ENCODE assay signal across 11 mouse cellular contexts in the genomic region with DNA sequence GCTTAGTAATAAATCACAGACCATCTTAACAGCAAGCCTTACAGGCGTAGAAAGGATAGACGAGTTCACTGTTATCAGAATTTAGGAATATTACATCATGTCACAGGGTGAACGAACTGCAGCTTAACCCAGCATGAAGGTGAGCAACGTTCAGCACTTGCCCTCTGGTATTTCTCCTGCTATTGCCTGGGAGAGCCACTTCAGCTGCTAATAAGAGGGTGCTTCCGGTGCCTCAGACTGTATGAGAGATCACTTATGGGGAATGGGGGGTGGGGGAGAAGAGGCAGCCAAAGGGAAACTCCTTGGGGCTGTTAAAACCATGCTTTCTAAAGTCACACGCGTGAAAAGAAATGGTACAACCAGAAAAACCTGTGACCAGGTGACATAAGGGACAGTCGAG.
A peak's percentile ranks its signal among the peaks of the same experiment; 100 is the strongest.
DNase-seq lines count a peak whose midpoint lies in the region; ATAC-seq lines count a peak whose summit lies in the region.
"Had no signal": no experiment of that assay in that cellular context is flagged by ENCODE, and none has a peak within 500 bp of the region (broad histone marks: within the 10 kb centered on the region; RNA-seq: fewer than 3 reads in every experiment).

No protein-coding gene starts in this region.

- peak overlapping the region; percentile 49 for H3K4me3 ChIP-seq in heart, embryonic 13.5 days
- peak overlapping the region; percentile 86 for H3K4me3 ChIP-seq in megakaryocyte, embryonic 14.5 days (replicated peaks)
- H3K4me3 ChIP-seq in liver, embryonic 13.5 days (replicated peaks), result peak overlapping the region; percentile 21; the same call in 1 of the 2 replicates
- H3K4me3 ChIP-seq: hindbrain, embryonic 13.5 days; neural tube, embryonic 12.5 days had no signal

- no peaks in the 10 kb centered on the region for H3K36me3 ChIP-seq in heart, embryonic 13.5 days
- H3K36me3 ChIP-seq in megakaryocyte, embryonic 14.5 days (replicated peaks; ENCODE audit: low read length), result no peaks in the 10 kb centered on the region
- H3K36me3 ChIP-seq in liver, embryonic 13.5 days, result no peaks in the 10 kb centered on the region
- H3K36me3 ChIP-seq: hindbrain, embryonic 13.5 days; neural tube, embryonic 12.5 days had no signal

- H3K27me3 ChIP-seq in heart, embryonic 13.5 days (replicated peaks), result peaks cover 4% of the 10 kb centered on the region; the same call in 1 of the 2 replicates
- peaks cover 6% of the 10 kb centered on the region for H3K27me3 ChIP-seq in megakaryocyte, embryonic 14.5 days (replicated peaks)
- peaks cover 6% of the 10 kb centered on the region for H3K27me3 ChIP-seq in liver, embryonic 13.5 days
- H3K27me3 ChIP-seq: neural tube, embryonic 12.5 days had no signal

- WGBS in heart, embryonic 13.5 days, result 40% methylated on average over 8 of the region's 8 CpGs
- WGBS in liver, embryonic 13.5 days (ENCODE audit: insufficient replicate concordance), result 32% methylated on average over 8 of the region's 8 CpGs

- no peaks in the 10 kb centered on the region for H3K9me3 ChIP-seq in heart, embryonic 13.5 days
- no peaks in the 10 kb centered on the region for H3K9me3 ChIP-seq in megakaryocyte, embryonic 14.5 days
- H3K9me3 ChIP-seq in liver, embryonic 13.5 days (replicated peaks), result no peaks in the 10 kb centered on the region
- H3K9me3 ChIP-seq: hindbrain, embryonic 13.5 days; neural tube, embryonic 12.5 days had no signal

- no peak overlapping the region for H3K27ac ChIP-seq in heart, embryonic 13.5 days (replicated peaks)
- H3K27ac ChIP-seq in liver, embryonic 13.5 days, result no peak overlapping the region
- H3K27ac ChIP-seq: hindbrain, embryonic 13.5 days; neural tube, embryonic 12.5 days had no signal

- no peak for ATAC-seq in heart, embryonic 13.5 days (ENCODE audit: extremely low read depth, insufficient number of reproducible peaks, low FRiP score, low TSS enrichment)
- no peak for ATAC-seq in megakaryocyte, adult 5-6 weeks (ENCODE audit: poor library complexity, severe bottlenecking)
- ATAC-seq in liver, embryonic 13.5 days (ENCODE audit: low read depth), result no peak

- H3K9ac ChIP-seq in heart, embryonic 13.5 days, result peak overlapping the region; percentile 73
- no peak overlapping the region for H3K9ac ChIP-seq in liver, embryonic 13.5 days
- H3K9ac ChIP-seq: hindbrain, embryonic 13.5 days; neural tube, embryonic 12.5 days had no signal

- H3K4me1 ChIP-seq in heart, embryonic 13.5 days, result peaks cover 20% of the 10 kb centered on the region
- H3K4me1 ChIP-seq in megakaryocyte, embryonic 14.5 days, result peaks cover 44% of the 10 kb centered on the region
- H3K4me1 ChIP-seq in liver, embryonic 13.5 days (replicated peaks), result peaks cover 11% of the 10 kb centered on the region; the same call in 1 of the 2 replicates
- H3K4me1 ChIP-seq: hindbrain, embryonic 13.5 days; neural tube, embryonic 12.5 days had no signal

- no peak for DNase-seq in heart, adult 8-10 months (ENCODE audit: low spot score)
- DNase-seq in liver, embryonic 13.5 days, result no peak
- DNase-seq in left cerebral cortex, adult 11 months (ENCODE audit: low spot score), result no peak
- DNase-seq in right cerebral cortex, postnatal 25 days, result no peak
- DNase-seq: right cerebral cortex, postnatal 14 days; thymus, adult 2 months had no signal

- peak overlapping the region; percentile 70 for H3K4me2 ChIP-seq in heart, embryonic 13.5 days
- peak overlapping the region; percentile 50 for H3K4me2 ChIP-seq in liver, embryonic 13.5 days
- H3K4me2 ChIP-seq: neural tube, embryonic 12.5 days had no signal

Comparison
In these comparisons a context has a peak if more than half of its experiments do, and no peak if none do; other contexts are left out.
1. H3K4me3 ChIP-seq: peak in every context shown above with its lines; median percentile 86 in megakaryocyte, embryonic 14.5 days; 49 in heart, embryonic 13.5 days; 21 in liver, embryonic 13.5 days.